Mouse (Mus musculus): Measurements from ENCODE around the gene BC107364. TPM values are rescaled to one million over a fixed set of nuclear protein-coding genes. Genes with fewer than 3 reads are reported as not detected.
A peak's percentile ranks its signal among the peaks of the same experiment; 100 is the strongest.
"Not testable (repeated sequence)": the region's sequence is repeated elsewhere in the genome, so short reads cannot be mapped to it uniquely, and the experiment has no call there.

BC107364 gene
- polyA plus RNA-seq, 1 experiment from 2014 or later = not detected

DNA sequence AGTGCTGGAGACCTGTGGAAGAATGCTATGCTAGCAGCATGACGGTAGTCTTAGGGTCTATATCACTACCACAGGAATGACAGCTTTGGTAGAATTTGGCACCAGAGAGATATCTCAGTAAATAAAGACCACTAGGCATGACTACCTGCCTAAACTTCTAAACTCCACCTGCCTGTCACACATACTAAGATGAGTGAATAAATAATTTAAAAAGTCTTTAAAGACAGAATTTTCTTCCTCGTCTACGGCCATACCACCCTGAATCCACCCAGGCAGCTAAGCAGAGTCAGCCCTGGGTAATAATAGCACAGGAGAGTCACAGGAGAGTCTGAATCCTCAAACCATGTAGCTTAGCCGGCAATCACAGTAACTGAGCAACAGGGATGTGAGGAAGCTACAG lies 32.8 kb upstream of the BC107364 start:
- Histone ChIP-seq H3K36me3 (no peaks in the 10 kb centered on the region), H3K9me3 (no peaks in the 10 kb centered on the region), H3K4me1 (replicated peaks) (peaks cover 8% of the 10 kb centered on the region; the same call in 1 of the 2 replicates), H3K27me3 (0 out of 2 replicates have a peak, but pooled peaks cover 15% of the 10 kb centered on the region), H3K9ac (replicated peaks) (no peak overlapping the region), H3K4me2 (peak overlapping the region; percentile 3; the same call in 1 of the 2 replicates), H3K27ac (no peak overlapping the region), H3K4me3 (replicated peaks) (no peak overlapping the region)
- no peak for ATAC-seq (ENCODE audit: insufficient number of reproducible peaks, insufficient read depth, low FRiP score, low TSS enrichment, low read depth)
- 75% methylated on average over 4 of the region's 4 CpGs for WGBS

- H3K4me2 ChIP-seq = no peak overlapping the region
- no peaks in the 10 kb centered on the region for H3K36me3 ChIP-seq
- H3K9ac ChIP-seq (replicated peaks) = no peak overlapping the region
- no peaks in the 10 kb centered on the region for H3K9me3 ChIP-seq
- H3K4me3 ChIP-seq (replicated peaks) = no peak overlapping the region
- no peak for ATAC-seq (ENCODE audit: insufficient number of reproducible peaks, insufficient read depth, low FRiP score, low TSS enrichment, low read depth)
- H3K4me1 ChIP-seq (replicated peaks) = peaks cover 8% of the 10 kb centered on the region; the same call in 1 of the 2 replicates
- H3K27me3 ChIP-seq = 0 out of 2 replicates have a peak, but pooled peaks cover 19% of the 10 kb centered on the region
- WGBS = 91% methylated on average over 2 of the region's 2 CpGs
- no peak overlapping the region for H3K27ac ChIP-seq
Measured at GRCm38 (mm10) chr3:96483946-96484345, 31.8 kb upstream of the BC107364 start.

DNA sequence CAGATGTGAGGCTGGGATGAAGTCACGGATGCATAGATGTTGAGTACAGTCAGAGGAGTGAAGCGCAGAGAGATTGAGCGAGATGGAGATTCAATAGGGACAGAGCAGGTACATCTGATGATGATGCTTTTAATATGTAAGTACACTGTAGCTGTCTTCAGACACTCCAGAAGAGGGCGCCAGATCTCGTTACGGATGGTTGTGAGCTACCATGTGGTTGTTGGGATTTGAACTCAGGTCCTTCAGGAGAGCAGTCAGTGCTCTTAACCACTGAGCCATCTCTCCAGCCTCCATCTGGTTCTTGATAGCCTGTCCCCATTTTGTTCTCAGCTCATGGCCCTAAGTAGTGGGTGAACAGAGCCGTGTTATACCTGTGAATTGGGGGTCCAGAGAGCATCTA lies 30.9 kb upstream of the BC107364 start:
- H3K27me3 ChIP-seq = peaks cover 22% of the 10 kb centered on the region; the same call in 1 of the 2 replicates
- not testable (repeated sequence) for ATAC-seq (ENCODE audit: insufficient number of reproducible peaks, insufficient read depth, low FRiP score, low TSS enrichment, low read depth); H3K4me2 ChIP-seq; H3K27ac ChIP-seq; H3K4me3 ChIP-seq (replicated peaks); H3K36me3 ChIP-seq; H3K9ac ChIP-seq (replicated peaks); H3K9me3 ChIP-seq; H3K4me1 ChIP-seq (replicated peaks)
- 49% methylated on average over 7 of the region's 7 CpGs for WGBS

- no peak overlapping the region for H3K9ac ChIP-seq (replicated peaks)
- H3K27me3 ChIP-seq = peaks cover 28% of the 10 kb centered on the region
- no peak overlapping the region for H3K27ac ChIP-seq
- ATAC-seq (ENCODE audit: insufficient number of reproducible peaks, insufficient read depth, low FRiP score, low TSS enrichment, low read depth) = no peak
- no peak overlapping the region for H3K4me3 ChIP-seq (replicated peaks)
- no peaks in the 10 kb centered on the region for H3K36me3 ChIP-seq
- peaks cover 3% of the 10 kb centered on the region; the same call in 1 of the 2 replicates for H3K4me1 ChIP-seq (replicated peaks)
- 89% methylated on average over 13 of the region's 13 CpGs for WGBS
- H3K4me2 ChIP-seq = no peak overlapping the region
- no peaks in the 10 kb centered on the region for H3K9me3 ChIP-seq
Measured at GRCm38 (mm10) chr3:96482451-96482850, 30.3 kb upstream of the BC107364 start.

GRCm38 (mm10) chr3:96481856-96482255 lies 29.8 kb upstream of the BC107364 start:
- no peak overlapping the region for H3K4me3 ChIP-seq (replicated peaks)
- no peaks in the 10 kb centered on the region for H3K36me3 ChIP-seq
- peaks cover 3% of the 10 kb centered on the region; the same call in 1 of the 2 replicates for H3K4me1 ChIP-seq (replicated peaks)
- no peak for ATAC-seq (ENCODE audit: insufficient number of reproducible peaks, insufficient read depth, low FRiP score, low TSS enrichment, low read depth)
- H3K9me3 ChIP-seq = no peaks in the 10 kb centered on the region
- H3K9ac ChIP-seq (replicated peaks) = no peak overlapping the region
- no peak overlapping the region for H3K27ac ChIP-seq
- 83% methylated on average over 3 of the region's 3 CpGs for WGBS
- H3K27me3 ChIP-seq = peaks cover 34% of the 10 kb centered on the region
- no peak overlapping the region for H3K4me2 ChIP-seq

DNA sequence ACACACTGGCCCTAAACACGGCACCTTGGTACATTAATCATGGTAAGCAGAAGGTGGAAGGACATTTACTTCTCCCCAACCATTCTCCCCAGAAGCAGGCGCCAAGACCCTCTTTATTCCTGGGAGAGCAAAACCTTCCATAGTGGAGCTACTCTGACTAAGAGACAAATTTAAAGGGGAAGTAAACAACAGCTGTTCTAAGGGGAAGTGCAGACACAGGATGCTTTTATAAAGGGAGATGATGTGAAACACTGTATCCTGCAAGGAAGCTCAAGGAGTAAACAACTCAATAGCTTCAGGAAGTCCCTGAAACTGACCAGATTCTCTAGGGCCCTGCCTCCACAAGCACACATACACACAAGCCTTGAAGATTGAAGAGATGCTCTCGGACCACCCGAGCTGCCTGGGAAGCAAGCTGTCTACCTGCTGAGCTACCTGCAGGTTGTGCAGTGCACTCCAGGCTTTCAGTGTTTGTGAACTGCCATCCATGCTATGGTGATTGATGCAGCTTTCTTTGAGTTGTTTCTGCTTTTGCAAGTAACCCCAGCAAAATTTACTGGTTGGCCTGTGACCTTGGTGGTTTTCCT lies 28.7 kb upstream of the BC107364 start:
- H3K9ac ChIP-seq (replicated peaks) = no peak overlapping the region
- 88% methylated on average over 4 of the region's 4 CpGs for WGBS
- H3K4me3 ChIP-seq (replicated peaks) = no peak overlapping the region
- no peak for ATAC-seq (ENCODE audit: insufficient number of reproducible peaks, insufficient read depth, low FRiP score, low TSS enrichment, low read depth)
- H3K9me3 ChIP-seq = no peaks in the 10 kb centered on the region
- no peak overlapping the region for H3K27ac ChIP-seq
- H3K4me2 ChIP-seq = no peak overlapping the region
- H3K36me3 ChIP-seq = no peaks in the 10 kb centered on the region
- H3K27me3 ChIP-seq = peaks cover 43% of the 10 kb centered on the region
- peaks cover 3% of the 10 kb centered on the region; the same call in 1 of the 2 replicates for H3K4me1 ChIP-seq (replicated peaks)

- Histone ChIP-seq H3K27me3 (peaks cover 52% of the 10 kb centered on the region), H3K4me2 (no peak overlapping the region), H3K4me3 (replicated peaks) (no peak overlapping the region), H3K9me3 (no peaks in the 10 kb centered on the region), H3K36me3 (no peaks in the 10 kb centered on the region), H3K9ac (replicated peaks) (no peak overlapping the region), H3K27ac (no peak overlapping the region), H3K4me1 (replicated peaks) (peaks cover 8% of the 10 kb centered on the region; the same call in 1 of the 2 replicates)
- 30% methylated on average over 3 of the region's 3 CpGs for WGBS
- no peak for ATAC-seq (ENCODE audit: insufficient number of reproducible peaks, insufficient read depth, low FRiP score, low TSS enrichment, low read depth)
Measured at GRCm38 (mm10) chr3:96479249-96479648, 27.1 kb upstream of the BC107364 start.

DNA sequence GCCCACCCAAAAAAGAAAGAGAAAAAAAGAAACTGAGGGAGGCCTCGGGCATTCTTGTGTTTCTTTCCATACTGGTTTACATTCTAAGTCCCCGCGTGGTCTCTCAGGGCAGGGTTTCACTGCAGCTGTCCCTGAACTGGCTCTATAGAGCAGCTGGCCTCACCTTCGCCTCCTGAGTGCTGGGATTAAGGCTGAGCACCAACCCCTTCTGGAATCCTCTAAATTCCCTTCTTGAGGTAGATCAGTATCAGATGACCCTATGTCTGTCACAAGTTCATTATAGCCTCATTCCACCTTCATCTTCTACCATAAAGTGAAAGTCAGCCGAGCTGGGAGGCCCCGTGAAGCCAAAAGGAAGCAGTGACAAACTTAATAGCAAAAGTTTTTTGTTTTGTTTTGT lies 25.5 kb upstream of the BC107364 start:
- Histone ChIP-seq H3K4me2 (no peak overlapping the region), H3K9ac (replicated peaks) (no peak overlapping the region), H3K4me1 (replicated peaks) (peaks cover 8% of the 10 kb centered on the region; the same call in 1 of the 2 replicates), H3K9me3 (no peaks in the 10 kb centered on the region), H3K4me3 (replicated peaks) (no peak overlapping the region), H3K27ac (no peak overlapping the region), H3K36me3 (no peaks in the 10 kb centered on the region), H3K27me3 (peaks cover 69% of the 10 kb centered on the region)
- WGBS = 55% methylated on average over 6 of the region's 6 CpGs
- peak; percentile 61; the same call in 1 of the 2 replicates for ATAC-seq (ENCODE audit: insufficient number of reproducible peaks, insufficient read depth, low FRiP score, low TSS enrichment, low read depth)

- WGBS = 53% methylated on average over 3 of the region's 3 CpGs
- Histone ChIP-seq H3K27me3 (peaks cover 69% of the 10 kb centered on the region), H3K4me3 (replicated peaks) (no peak overlapping the region), H3K4me2 (no peak overlapping the region), H3K4me1 (replicated peaks) (peaks cover 8% of the 10 kb centered on the region; the same call in 1 of the 2 replicates), H3K9ac (replicated peaks) (no peak overlapping the region), H3K9me3 (no peaks in the 10 kb centered on the region), H3K36me3 (no peaks in the 10 kb centered on the region), H3K27ac (no peak overlapping the region)
- no peak for ATAC-seq (ENCODE audit: insufficient number of reproducible peaks, insufficient read depth, low FRiP score, low TSS enrichment, low read depth)
Measured at GRCm38 (mm10) chr3:96477084-96477483, 25.0 kb upstream of the BC107364 start.

- H3K27me3 ChIP-seq = peaks cover 62% of the 10 kb centered on the region
- H3K9me3 ChIP-seq = no peaks in the 10 kb centered on the region
- H3K27ac ChIP-seq = no peak overlapping the region
- peaks cover 8% of the 10 kb centered on the region; the same call in 1 of the 2 replicates for H3K4me1 ChIP-seq (replicated peaks)
- H3K4me2 ChIP-seq = peak overlapping the region; percentile 86
- peak overlapping the region; percentile 58; the same call in 1 of the 2 replicates for H3K9ac ChIP-seq (replicated peaks)
- ATAC-seq (ENCODE audit: insufficient number of reproducible peaks, insufficient read depth, low FRiP score, low TSS enrichment, low read depth) = no peak
- WGBS = 2% methylated on average over 44 of the region's 44 CpGs
- no peaks in the 10 kb centered on the region for H3K36me3 ChIP-seq
- H3K4me3 ChIP-seq (replicated peaks) = peak overlapping the region; percentile 45
Measured at GRCm38 (mm10) chr3:96474909-96475655, 23.0 kb upstream of the BC107364 start.

- not testable (repeated sequence) for H3K27ac ChIP-seq; H3K4me3 ChIP-seq (replicated peaks); H3K36me3 ChIP-seq; H3K4me2 ChIP-seq; H3K9me3 ChIP-seq; H3K9ac ChIP-seq (replicated peaks); ATAC-seq (ENCODE audit: insufficient number of reproducible peaks, insufficient read depth, low FRiP score, low TSS enrichment, low read depth); H3K4me1 ChIP-seq (replicated peaks)
- WGBS = 69% methylated on average over 3 of the region's 3 CpGs
- peaks cover 57% of the 10 kb centered on the region for H3K27me3 ChIP-seq
Measured at GRCm38 (mm10) chr3:96473556-96473955, 21.4 kb upstream of the BC107364 start.
